Mouse (Mus musculus): ENCODE data around the gene Gm21797. TPM values are rescaled to one million over a fixed set of nuclear protein-coding genes. Genes with fewer than 3 reads are reported as not detected.

The Gm21797 gene
- polyA plus RNA-seq (2017; shearing (Covaris generic)), result not detected

DNA sequence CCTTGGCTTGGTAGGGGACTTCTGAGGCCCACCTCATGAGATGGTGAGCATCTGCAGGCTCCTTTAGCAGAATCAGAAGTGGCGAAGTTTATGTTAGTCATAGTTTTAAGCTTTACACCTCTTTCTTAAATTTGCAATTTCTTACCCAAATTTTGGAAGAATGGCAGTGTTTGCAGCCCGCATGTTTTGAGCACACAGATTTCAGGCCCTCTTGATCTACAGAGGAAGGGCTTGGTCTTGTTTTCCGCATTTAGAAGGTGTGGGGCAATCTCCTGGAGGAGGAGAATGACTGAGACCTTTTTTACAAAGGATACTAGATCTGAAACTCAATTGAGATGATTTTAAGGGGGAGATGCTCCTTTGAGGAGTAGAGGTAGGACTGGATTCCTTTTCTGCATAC lies at the start of gene Gm21797:
TSS of gene Gm21797 (minus strand) at position 101 of the 400 bp plus-strand sequence.

GRCm38 (mm10) chrY:40804614-40805013 lies 29.0 kb upstream of the Gm21797 start, which contains the start of gene Gm20795:
Gm20795 (plus strand) TSS chrY:40804914.

Other genes with a start within 250 kb of the Gm21797 start
- not detected for gene Gm21852, start 123.8 kb downstream of the Gm21797 start, polyA plus RNA-seq (2017; shearing (Covaris generic))
- gene Gm20795, start 29.1 kb upstream of the Gm21797 start, polyA plus RNA-seq (2017; shearing (Covaris generic)), result under 1 TPM in 1 of 2 experiments, not detected in 1; 0.25 TPM